Mouse (Mus musculus) neural tube, embryonic 11.5 days (tissue): ENCODE results near the gene Mapre1. TPM values are rescaled to one million over a fixed set of nuclear protein-coding genes. Genes with fewer than 3 reads are reported as not detected.
A peak's percentile ranks its signal among the peaks of the same experiment; 100 is the strongest.
"Not testable (repeated sequence)": the region's sequence is repeated elsewhere in the genome, so short reads cannot be mapped to it uniquely, and the experiment has no call there.

Source experiments
- ATAC-seq: fragments of 200-750 bp; cut with Nextera tagmentation; 2 replicates; pipeline ENCODE4 v1.8.0; 2017; ENCODE audit warnings: moderate number of reproducible peaks, mild to moderate bottlenecking, moderate TSS enrichment, moderate library complexity; ENCODE audit not compliant: insufficient read depth, low FRiP score, low TSS enrichment
- DNase-seq: peaks from one replicate; pipeline ENCODE4 v3.0.0-alpha.2; 2015; ENCODE audit warnings: low spot score
- H3K27ac ChIP-seq: fragments of 300-500 bp; sonication (generic); 2 replicates; pipeline ENCODE4 v1.5.1; 2014; ENCODE audit warnings: low read depth, mild to moderate bottlenecking, low read length
- H3K27me3 ChIP-seq: fragments of 300-500 bp; sonication (generic); 2 replicates; pipeline ENCODE4 v1.6.1; 2014; ENCODE audit warnings: mild to moderate bottlenecking, low read length, mixed read lengths; ENCODE audit not compliant: control insufficient read depth, insufficient read depth
- H3K36me3 ChIP-seq: fragments of 300-500 bp; sonication (generic); 2 replicates; pipeline ENCODE4 v1.6.1; 2014; ENCODE audit warnings: mild to moderate bottlenecking, low read length, moderate library complexity, mixed read lengths; ENCODE audit not compliant: control insufficient read depth, insufficient read depth
- H3K4me1 ChIP-seq: fragments of 300-500 bp; sonication (generic); 2 replicates; pipeline ENCODE4 v1.6.1; 2014; ENCODE audit warnings: low read length, mixed read lengths; ENCODE audit not compliant: control insufficient read depth, insufficient read depth
- H3K4me2 ChIP-seq: fragments of 300-500 bp; sonication (generic); 2 replicates; pipeline ENCODE4 v1.6.1; 2014; ENCODE audit warnings: low read depth, mild to moderate bottlenecking, moderate library complexity
- H3K4me3 ChIP-seq: fragments of 300-500 bp; sonication (generic); 2 replicates; pipeline ENCODE4 v1.5.1; 2014; ENCODE audit warnings: low read depth, low read length
- H3K9ac ChIP-seq: fragments of 300-500 bp; sonication (generic); 2 replicates; pipeline ENCODE4 v1.6.1; 2014; ENCODE audit warnings: mild to moderate bottlenecking, low read length
- H3K9me3 ChIP-seq: fragments of 300-500 bp; sonication (generic); 2 replicates; pipeline ENCODE4 v1.6.1; 2016; ENCODE audit warnings: low read length; ENCODE audit not compliant: control insufficient read depth
- WGBS: fragments of 180-500 bp; shearing (Covaris S2); extraction: QIAGEN DNeasy Blood & Tissue Kit; methylation state at CpG from one replicate; pipeline ENCODE4 v1.1.7; 2014; 5-methylcytosine and 5-hydroxymethylcytosine counted together
- polyA plus RNA-seq: library from polyadenylated mRNA; unstranded; fragments of >200 nt; fragmentation: Nextera tagmentation; extraction: Ambion mirVana; gene quantifications from 2 replicates; pipeline ENCODE4 v1.2.1, GENCODE M21; 2014

Mapre1 gene
- polyA plus RNA-seq, 1 experiment from 2014 or later: 351 TPM

DNA sequence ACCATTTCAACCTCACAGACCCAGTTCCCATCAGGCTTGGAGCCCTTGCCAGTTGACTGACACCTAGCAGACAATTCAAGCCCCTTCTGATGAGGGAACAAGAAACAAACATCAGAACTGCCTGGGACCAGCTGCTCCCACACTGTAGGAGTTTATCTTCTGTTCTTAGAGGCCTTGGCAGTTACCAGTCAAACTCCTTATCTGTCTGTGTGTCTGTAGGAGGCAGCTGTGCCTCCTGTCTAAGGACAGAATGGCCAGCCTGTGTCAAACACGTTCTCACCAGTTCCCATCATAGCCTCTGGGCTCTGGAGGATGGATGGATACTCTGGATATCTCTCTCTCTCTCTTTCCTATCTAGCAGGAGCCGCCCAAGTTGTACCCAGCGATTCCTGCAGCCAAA, 23.2 kb upstream of the Mapre1 start:
- not testable (repeated sequence) for H3K27ac ChIP-seq, H3K4me1 ChIP-seq, H3K9me3 ChIP-seq, H3K27me3 ChIP-seq, H3K4me2 ChIP-seq, ATAC-seq, H3K36me3 ChIP-seq, DNase-seq, H3K9ac ChIP-seq, H3K4me3 ChIP-seq
- 67% methylated on average over 3 of the region's 3 CpGs for WGBS

DNA sequence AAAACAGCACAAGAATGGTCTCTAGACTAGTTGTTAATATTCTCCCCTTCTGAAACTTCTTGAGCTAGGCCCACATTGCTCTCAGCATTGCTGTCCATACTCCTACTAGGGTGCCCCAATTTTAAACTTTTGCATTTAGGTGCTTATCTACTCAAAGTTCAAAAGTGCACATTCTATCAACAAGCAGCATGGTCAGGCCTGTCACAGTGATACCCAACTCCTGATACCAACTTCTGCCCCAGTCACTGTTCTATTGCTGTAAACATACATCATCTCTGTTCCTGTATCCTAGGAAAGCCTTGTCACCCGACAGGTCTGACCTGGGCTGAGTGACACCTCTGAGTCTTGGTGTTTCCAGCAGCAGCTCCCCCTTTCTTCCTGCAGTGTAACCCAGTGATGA, 18.0 kb upstream of the Mapre1 start:
- Histone ChIP-seq H3K4me1 (no peaks in the 10 kb centered on the region), H3K27me3 (no peaks in the 10 kb centered on the region), H3K27ac (no peak overlapping the region), H3K4me2 (no peak overlapping the region), H3K9me3 (no peaks in the 10 kb centered on the region), H3K4me3 (no peak overlapping the region), H3K9ac (no peak overlapping the region), H3K36me3 (no peaks in the 10 kb centered on the region)
- ATAC-seq: no peak
- DNase-seq: no peak
- 71% methylated on average over 1 of the region's 1 CpGs for WGBS

DNA sequence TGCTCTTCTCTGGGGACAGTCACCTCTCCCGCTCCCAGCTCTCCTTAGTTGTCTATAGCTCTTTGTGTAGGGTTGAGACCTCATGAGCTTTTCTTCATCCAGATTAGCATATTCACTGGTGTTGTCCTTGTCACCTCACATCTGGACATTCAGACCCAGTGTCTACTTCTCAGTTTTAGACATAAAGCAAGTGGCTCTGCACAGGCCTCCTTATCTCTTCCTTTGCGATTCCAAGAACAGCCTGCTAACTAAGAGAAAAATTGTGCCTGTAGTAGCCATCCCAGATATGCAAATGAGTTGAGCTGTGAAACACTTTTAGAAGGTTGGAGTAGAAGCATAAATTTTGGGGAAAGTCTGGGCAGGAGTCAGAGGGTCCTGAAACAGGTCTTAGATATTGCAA, 16.6 kb upstream of the Mapre1 start:
- WGBS: 93% methylated on average over 2 of the region's 2 CpGs
- no peak overlapping the region for H3K9ac ChIP-seq
- ATAC-seq (no peak), DNase-seq (no peak)
- no peaks in the 10 kb centered on the region for H3K27me3 ChIP-seq
- H3K36me3 ChIP-seq: no peaks in the 10 kb centered on the region
- no peaks in the 10 kb centered on the region for H3K4me1 ChIP-seq
- no peak overlapping the region for H3K4me3 ChIP-seq
- no peaks in the 10 kb centered on the region for H3K9me3 ChIP-seq
- no peak overlapping the region for H3K4me2 ChIP-seq
- H3K27ac ChIP-seq: no peak overlapping the region

DNA sequence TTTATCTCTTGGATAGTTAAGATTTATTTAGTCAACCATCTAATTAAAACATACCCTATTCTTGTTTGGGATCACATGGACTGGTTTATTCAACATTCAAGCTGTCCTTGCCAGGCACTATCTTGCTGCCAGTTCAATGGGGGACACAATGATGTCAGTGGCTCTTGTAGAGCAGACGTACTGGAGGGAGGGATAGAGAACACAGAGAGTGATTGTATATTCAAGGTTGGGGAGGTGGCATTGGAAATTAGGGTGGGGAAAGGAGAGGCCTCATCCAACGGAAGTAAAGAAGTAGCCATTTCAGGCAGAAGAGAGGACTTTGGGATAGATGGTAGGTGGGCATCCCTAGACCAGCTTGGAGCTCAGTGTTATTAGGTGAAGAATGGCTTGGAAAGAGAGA, 16.2 kb upstream of the Mapre1 start:
- whole genome bisulfite sequencing: 82% methylated on average over 2 of the region's 2 CpGs
- no peaks in the 10 kb centered on the region for H3K9me3 ChIP-seq
- no peaks in the 10 kb centered on the region for H3K36me3 ChIP-seq
- DNase-seq (no peak), ATAC-seq (no peak)
- H3K4me3 ChIP-seq: no peak overlapping the region
- no peak overlapping the region for H3K4me2 ChIP-seq
- H3K9ac ChIP-seq: no peak overlapping the region
- no peak overlapping the region for H3K27ac ChIP-seq
- H3K27me3 ChIP-seq: no peaks in the 10 kb centered on the region
- H3K4me1 ChIP-seq: no peaks in the 10 kb centered on the region

DNA sequence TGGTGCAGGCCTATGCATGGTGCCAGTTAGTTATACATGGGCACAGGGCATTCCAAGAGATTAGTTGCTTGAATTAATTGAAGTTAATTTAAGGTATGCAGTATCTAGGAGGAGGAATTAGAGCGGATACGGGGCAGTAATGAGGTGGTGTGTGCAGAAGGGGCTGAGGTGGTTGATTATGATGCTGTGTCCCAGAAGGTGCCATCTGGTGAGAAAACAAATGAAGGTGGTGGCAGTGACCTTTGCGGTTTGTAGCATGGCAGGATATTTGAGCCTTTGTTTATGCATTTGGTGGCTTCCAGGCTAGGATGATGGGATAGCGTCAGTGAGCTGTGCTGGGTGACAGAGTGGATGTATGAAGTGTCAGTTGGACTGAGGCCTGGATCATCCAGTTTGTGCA, 15.8 kb upstream of the Mapre1 start:
- no peaks in the 10 kb centered on the region for H3K9me3 ChIP-seq
- WGBS: 91% methylated on average over 4 of the region's 4 CpGs
- H3K27ac ChIP-seq: no peak overlapping the region
- no peaks in the 10 kb centered on the region for H3K4me1 ChIP-seq
- no peak for DNase-seq
- H3K4me2 ChIP-seq: no peak overlapping the region
- no peak overlapping the region for H3K4me3 ChIP-seq
- H3K9ac ChIP-seq: no peak overlapping the region
- H3K36me3 ChIP-seq: no peaks in the 10 kb centered on the region
- H3K27me3 ChIP-seq: no peaks in the 10 kb centered on the region
- no peak for ATAC-seq

DNA sequence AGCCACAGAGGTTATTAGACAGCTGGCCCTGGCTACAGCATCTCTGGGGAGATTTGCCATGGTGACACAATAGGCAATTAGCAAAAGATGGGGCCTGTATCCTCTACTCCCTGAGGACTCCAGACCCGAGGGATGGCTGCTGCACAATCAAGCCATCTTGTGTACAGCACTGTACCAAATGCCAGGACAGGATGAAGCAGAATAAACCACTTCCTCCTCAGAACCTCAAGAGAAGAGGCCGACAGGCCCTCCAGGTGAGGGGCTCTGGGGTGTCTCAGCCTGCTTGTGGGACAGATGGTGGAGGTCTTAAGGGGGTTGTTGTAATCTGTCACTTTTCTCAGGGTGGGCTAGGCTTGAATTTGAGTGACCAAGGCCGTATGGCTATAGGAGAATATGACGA, 7.0 kb upstream of the Mapre1 start:
- H3K4me1 ChIP-seq: no peaks in the 10 kb centered on the region
- no peak overlapping the region for H3K9ac ChIP-seq
- ATAC-seq: no peak
- no peaks in the 10 kb centered on the region for H3K36me3 ChIP-seq
- H3K27ac ChIP-seq: no peak overlapping the region
- no peaks in the 10 kb centered on the region for H3K27me3 ChIP-seq
- H3K9me3 ChIP-seq: no peaks in the 10 kb centered on the region
- H3K4me2 ChIP-seq: no peak overlapping the region
- 75% methylated on average over 4 of the region's 4 CpGs for WGBS
- H3K4me3 ChIP-seq: no peak overlapping the region
- DNase-seq: no peak

DNA sequence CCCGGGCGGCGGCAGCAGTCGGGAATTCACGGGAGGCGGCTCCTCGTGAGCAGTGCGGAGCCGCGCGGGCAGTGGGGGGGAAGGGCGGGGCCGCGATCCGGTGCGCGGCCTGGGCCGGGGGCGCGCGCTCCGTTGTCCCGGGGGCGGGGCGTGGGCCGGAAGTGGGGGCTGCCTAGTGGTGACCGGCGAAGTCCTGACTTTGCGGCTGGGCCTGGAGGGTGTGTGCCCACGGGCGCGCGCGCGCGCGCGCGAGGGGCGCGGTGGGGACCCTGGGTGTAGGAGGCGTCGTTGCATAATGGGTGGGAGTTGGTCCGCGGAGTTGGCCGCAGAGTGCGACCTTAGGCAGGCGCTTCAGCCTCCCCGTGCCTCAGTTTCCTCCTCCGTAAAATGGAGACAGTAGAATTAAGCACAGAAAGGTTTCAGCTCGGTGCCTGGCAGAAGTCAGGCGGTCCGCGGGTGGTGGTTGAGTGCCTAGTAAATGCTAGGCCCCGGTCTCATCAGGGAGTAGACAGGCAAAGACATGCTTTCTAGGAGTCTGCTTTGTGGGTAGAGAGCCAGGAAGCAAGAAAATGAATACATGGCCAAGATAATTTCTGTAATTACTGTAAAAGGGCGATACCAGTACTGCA, 477 bp downstream of the Mapre1 start:
- 1% methylated on average over 42 of the region's 56 CpGs for WGBS
- peak overlapping the region; percentile 83 for H3K4me2 ChIP-seq
- peaks cover 14% of the 10 kb centered on the region for H3K4me1 ChIP-seq
- peak; percentile 79 for ATAC-seq
- peak overlapping the region; percentile 91 for H3K27ac ChIP-seq
- no peaks in the 10 kb centered on the region for H3K27me3 ChIP-seq
- H3K9ac ChIP-seq: peak overlapping the region; percentile 92
- DNase-seq: peak; percentile 88
- peak overlapping the region; percentile 67 for H3K4me3 ChIP-seq
- no peaks in the 10 kb centered on the region for H3K9me3 ChIP-seq
- H3K36me3 ChIP-seq: no peaks in the 10 kb centered on the region

DNA sequence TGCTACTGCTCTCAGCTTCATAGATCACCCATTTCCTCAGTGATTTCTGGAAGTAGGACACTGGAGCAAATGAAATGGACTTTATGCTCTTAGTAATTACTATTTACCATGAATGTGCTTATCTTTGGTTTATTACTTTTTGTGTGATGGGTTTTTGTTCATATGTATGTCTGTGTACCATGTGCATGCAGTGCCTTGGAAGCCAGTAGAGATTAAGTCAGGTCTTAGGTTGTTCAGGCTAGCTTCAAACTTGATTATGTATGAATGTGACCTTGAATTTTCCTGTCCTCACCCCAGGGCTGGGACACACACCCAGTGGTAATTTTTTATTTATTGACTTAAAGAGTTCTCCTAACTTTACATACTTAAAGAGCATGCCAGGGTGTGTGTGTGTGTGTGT, 6.9 kb downstream of the Mapre1 start:
- ATAC-seq: no peak
- peaks cover 5% of the 10 kb centered on the region for H3K4me1 ChIP-seq

DNA sequence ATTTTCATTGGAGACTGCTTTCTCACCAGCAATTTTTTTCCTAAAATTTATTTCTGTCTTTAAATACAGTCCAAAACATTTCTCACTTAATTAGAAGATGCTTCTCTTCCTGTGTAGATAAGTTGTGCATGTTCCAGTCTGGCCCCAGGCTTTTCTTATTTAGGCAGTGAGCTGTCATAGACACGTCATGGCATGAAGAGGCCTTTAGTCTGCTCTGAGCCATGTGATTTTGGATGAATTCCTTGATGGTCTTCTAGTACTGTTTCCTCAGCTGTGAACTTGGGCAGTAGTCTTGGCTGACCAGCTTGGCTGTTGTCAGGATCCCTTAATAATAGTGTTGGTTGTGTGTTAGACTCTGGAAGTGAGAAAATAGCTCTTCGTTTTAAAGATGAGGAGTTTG, 9.3 kb downstream of the Mapre1 start:
- no peak overlapping the region for H3K27ac ChIP-seq
- peaks cover 3% of the 10 kb centered on the region; the same call in 1 of the 2 replicates for H3K36me3 ChIP-seq
- WGBS: 96% methylated on average over 2 of the region's 2 CpGs
- no peaks in the 10 kb centered on the region for H3K4me1 ChIP-seq
- H3K4me3 ChIP-seq: no peak overlapping the region
- no peaks in the 10 kb centered on the region for H3K9me3 ChIP-seq
- H3K27me3 ChIP-seq: no peaks in the 10 kb centered on the region
- no peak overlapping the region for H3K4me2 ChIP-seq
- H3K9ac ChIP-seq: no peak overlapping the region
- DNase-seq (no peak), ATAC-seq (no peak)

More for the DNA sequence above, 6.9 kb downstream of the Mapre1 start:
- no peak for DNase-seq
- no peaks in the 10 kb centered on the region for H3K9me3 ChIP-seq
- H3K36me3 ChIP-seq: peaks cover 3% of the 10 kb centered on the region; the same call in 1 of the 2 replicates
- H3K27ac ChIP-seq: no peak overlapping the region
- H3K9ac ChIP-seq: no peak overlapping the region
- no peaks in the 10 kb centered on the region for H3K27me3 ChIP-seq
- H3K4me2 ChIP-seq: no peak overlapping the region
- H3K4me3 ChIP-seq: no peak overlapping the region
